Mouse (Mus musculus) 416B (cell line): Measurements from ENCODE around the gene Gm9.
A peak's percentile ranks its signal among the peaks of the same experiment; 100 is the strongest.
"Not testable (repeated sequence)": the region's sequence is repeated elsewhere in the genome, so short reads cannot be mapped to it uniquely, and the experiment has no call there.

Experiments used
- DNase-seq: peaks from one replicate; pipeline ENCODE4 v3.0.0; 2011; ENCODE audit warnings: low read depth

Gm9 gene

DNA sequence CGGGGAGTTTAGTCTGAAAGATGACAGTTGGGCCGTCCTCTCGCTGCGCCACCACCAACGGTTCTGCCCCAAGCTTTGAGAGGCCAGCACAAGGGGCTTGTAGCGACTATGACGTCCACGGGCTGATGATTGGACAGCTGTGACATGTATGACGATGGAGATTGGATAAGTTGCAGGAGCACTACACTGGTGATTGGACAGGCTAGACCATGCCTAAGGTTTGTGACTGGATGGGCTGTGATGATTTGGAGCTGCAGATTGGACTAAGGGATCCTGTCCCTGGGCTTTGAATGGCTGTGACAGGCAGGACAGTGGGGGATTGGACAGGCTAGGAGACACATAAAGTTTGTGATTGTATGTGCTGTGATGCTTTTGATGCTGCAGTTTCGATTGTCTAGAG is at the start of gene Gm9:
Gene Gm9 (minus strand): TSS at position 101 of the 400 bp plus-strand sequence.
- no peak for DNase-seq

DNA sequence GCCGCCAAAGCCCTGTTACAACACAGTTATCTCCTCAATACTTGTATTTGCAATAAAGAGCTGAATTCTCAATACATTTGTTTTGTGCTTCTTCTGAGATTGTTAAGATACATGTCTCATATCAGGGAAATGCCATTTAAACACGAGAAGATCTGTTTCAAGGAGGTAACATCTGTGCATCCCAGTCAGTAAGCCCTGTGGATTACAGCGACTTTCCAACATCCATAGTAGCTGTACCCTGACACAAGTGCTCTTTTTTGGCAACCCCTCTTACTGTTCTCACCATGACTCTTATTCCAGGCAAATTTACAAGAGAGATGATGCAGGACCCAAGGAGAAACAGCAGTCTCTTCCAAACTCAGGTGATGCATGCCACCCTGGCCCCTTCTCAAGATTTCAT is 38.8 kb upstream of the Gm9 start, which contains the start of gene Rhox3a:
Gene Rhox3a (plus strand): TSS at position 301 of the 400 bp plus-strand sequence.
- DNase-seq, result not testable (repeated sequence)

DNA sequence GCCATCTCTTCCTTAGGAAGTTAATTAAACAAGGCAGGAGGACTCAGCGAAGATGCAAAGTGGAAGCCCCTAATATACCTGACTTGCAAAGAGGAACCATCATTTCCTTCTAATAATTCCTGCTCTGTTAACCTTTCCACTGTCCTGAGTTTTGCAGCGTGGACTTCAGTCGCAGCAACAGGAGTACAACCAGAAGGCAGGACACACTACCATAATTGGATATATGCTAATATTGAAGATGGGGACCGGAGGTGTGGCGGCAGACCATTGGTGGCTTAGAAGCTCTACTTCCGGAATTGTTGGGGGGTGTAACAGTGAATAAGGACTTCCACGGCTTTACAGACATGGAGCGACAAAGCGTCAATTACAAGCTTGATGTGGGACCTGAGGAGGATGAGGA is 33.8 kb upstream of the Gm9 start, which contains the start of gene Rhox2a:
Gene Rhox2a (plus strand): TSS at position 301 of the 400 bp plus-strand sequence.
- not testable (repeated sequence) for DNase-seq

DNA sequence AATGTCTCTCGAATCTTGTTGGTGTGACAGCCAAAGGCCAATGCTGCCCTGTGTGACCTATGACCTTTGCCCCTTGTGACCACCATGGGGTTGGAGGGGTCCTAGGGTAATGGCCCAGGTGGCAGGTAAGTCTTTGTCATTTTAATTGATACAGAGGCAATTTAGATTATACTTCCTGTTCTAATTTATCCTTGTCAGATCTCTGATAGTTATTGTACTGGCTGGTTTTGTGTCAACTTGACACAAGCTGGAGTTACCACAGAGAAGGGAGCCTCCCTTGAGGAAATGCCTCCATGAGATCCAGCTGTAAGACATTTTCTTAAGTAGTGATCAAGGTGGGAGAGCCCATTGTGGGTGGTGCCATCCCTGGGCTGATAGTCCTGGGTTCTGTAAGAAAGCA is 11.3 kb upstream of the Gm9 start, which contains the start of gene Rhox1:
Gene Rhox1 (minus strand): TSS at position 101 of the 400 bp plus-strand sequence.
- DNase-seq, result not testable (repeated sequence)

DNA sequence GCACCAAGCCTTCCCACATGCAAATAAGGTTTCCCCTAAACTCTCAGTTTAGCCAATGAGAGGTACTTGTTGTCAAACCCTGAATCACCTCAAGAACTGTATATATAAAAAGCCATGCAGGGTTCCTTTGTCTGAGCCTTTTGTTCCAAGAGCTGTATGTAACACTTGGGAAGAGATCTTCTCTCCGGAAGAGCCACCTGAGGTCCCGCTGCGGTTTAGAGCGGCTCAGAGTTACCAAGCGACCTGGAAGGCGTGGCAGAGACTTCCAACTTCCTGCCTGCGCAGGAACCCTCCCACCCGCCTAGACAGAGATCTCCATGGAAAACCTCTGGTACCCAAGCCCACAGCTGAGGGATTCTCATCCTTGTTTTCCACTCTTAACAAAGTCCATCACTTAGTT is 12.2 kb downstream of the Gm9 start:
- no peak for DNase-seq

DNA sequence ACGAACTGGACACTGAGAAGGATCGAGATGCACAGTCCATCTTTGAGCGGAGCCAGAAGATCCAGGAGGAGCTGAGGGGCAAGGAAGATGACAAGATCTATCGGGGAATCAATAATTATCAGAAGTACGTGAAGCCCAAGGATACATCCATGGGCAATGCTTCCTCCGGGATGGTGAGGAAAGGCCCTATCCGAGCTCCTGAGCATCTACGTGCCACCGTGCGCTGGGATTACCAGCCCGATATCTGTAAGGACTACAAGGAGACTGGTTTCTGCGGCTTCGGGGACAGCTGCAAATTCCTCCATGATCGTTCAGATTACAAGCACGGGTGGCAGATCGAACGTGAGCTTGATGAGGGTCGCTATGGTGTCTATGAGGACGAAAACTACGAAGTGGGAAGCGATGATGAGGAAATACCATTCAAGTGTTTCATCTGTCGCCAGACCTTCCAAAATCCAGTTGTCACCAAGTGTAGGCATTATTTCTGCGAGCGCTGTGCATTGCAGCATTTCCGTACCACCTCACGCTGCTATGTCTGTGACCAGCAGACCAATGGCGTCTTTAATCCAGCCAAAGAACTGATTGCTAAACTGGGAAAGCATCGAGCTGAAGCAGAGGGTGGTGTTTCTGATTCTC is 19.0 kb downstream of the Gm9 start:
- no peak for DNase-seq

DNA sequence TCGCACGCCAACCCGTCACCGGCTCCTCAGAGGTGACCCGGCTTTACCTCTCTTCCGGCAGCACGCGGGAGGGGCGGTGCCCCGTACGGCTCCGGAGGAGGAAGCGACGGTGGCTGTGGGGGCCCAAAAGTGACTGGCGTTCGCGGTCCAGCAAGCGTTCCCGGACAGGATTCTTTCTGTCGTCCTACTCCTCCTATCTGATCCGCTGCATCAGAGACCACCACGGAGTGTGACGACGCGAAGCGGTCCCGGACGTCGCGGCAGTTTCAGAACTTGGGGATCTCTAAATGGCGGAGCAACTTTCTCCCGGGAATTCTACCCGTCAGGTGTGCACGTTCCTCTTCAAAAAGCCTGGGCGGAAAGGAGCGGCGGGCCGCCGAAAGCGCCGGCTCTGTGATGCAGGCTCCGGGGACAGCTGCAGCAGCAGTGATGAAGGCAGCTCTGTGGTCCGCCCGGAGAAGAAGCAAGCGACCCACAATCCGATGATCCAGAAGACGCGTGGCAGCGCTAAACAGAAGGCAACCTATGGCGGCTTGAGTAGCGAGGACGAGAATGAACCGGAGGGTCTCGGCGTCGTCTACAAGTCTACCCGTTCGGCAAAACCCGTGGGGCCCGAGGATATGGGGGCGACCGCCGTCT is 19.6 kb downstream of the Gm9 start, which contains the start of the genes Ndufa1 and Rnf113a1:
Gene Ndufa1 (minus strand): TSS at position 59 of the 639 bp plus-strand sequence.
Gene Rnf113a1 (plus strand): TSS at position 141 of the 639 bp plus-strand sequence.
- DNase-seq, result peak; percentile 77

DNA sequence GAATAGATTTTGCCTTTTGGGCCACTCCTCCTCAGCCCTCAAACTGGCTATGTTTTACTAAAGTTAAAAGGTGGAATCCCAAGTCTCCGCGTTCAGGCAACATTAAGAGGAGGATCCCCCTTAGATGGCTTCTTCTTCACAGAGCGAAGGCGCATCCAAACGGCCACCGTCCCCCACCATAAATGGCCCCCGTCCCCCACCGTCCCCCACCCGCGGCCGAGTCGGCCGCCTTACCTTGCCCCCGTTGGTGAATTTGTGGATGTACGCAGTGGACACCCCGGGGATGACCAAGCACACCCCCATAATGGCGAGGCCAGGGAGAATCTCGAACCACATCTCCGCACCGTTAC is 20.1 kb downstream of the Gm9 start:
- no peak for DNase-seq

DNA sequence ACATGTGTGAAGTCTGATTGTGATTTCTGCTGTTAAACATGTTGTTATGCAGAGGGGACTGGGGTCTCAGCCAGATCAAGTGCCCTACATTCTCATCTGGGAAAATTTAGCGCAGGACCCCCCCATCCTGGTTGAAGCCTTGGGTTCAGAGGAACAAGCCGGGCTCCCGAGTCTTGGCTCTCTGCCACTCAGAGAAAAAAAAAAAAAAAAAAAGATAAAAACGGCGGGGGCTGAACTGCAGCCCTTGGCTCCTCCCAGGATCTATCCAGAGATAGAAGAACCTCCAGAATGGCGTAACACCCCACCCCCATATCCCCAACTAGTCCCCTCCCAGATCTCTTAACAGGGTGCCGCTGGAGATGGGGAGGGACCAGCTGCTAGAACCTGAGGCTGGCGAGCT is 26.4 kb downstream of the Gm9 start:
- DNase-seq, result not testable (repeated sequence)

DNA sequence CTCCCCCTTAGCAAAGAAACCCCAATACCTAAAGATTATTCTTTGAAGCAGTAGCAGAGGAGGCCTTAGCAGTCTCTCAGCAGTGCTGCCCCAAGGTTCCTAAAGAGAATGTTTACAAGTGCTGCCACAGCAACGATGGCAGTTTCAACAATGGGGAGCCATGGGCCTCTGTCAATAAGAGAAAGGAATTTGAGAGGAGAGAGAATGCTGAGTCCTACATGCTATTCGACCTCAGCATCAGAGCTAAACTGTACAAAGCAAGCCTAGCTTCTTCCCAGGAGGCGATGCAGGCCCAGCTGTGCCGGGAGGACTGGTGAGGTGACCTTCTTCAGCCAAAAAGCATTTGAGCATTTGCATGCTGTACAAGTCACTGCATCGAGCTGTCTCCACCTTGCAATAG is 42.1 kb downstream of the Gm9 start, which contains the start of gene Akap14:
Gene Akap14 (minus strand): TSS at position 101 of the 400 bp plus-strand sequence.
- DNase-seq, result no peak

DNA sequence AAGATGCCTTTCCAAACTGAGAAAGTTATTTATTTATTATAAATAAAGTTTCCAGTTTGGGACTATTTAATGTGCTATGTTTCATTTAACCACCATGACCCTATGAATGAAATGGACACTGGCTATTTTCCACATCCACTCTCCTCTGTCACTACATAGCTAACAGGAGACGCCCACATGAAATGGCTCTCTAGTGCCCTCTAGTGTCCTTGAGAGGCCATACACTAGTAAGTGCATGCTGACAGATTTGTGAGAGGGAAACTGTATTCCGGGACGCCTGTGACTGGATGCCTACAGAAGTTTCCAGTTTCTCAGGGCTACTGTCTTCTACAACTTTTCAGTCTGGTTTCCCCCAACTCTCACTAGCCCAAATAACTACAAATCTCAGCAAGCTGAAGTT is 43.8 kb downstream of the Gm9 start:
- peak; percentile 76 for DNase-seq

DNA sequence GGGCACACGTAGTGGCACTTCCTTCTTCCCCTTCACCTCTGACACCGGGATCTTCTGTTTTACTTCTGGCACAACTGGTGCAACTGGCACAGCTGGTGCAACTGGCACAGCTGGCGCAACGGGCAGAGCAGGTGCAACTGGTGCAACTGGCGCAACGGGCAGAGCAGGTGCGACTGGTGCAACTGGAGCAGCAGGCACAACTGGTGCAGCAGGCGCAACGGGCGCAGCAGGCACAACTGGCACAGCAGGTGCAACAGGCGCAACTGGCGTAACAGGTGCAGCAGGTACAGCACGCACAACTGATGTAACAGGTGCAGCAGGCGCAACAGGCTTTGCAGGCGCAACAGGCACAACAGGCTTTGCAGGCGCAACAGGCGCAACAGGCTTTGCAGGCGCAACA is 47.7 kb downstream of the Gm9 start:
- no peak for DNase-seq

DNA sequence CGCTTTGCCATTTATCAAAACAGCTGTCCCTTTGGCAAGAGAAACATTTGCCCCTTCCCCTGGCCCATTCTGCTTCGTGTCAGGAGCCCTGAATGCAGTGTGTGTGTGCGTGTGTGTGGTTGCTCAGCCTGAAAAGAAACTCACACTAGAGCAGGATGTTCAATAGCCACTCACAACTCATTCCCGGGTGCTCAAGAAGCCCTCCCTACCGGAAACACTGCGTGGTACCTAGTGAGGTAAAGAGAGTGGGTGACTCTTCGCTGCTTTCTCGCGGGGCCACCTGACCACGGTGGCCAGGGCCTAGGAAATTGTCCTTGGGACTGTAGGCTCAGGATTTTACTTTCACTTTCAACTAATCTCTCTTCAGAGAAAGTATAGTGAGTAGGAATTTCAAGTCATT is 49.7 kb downstream of the Gm9 start:
- peak; percentile 31 for DNase-seq
